In the genomic region with DNA sequence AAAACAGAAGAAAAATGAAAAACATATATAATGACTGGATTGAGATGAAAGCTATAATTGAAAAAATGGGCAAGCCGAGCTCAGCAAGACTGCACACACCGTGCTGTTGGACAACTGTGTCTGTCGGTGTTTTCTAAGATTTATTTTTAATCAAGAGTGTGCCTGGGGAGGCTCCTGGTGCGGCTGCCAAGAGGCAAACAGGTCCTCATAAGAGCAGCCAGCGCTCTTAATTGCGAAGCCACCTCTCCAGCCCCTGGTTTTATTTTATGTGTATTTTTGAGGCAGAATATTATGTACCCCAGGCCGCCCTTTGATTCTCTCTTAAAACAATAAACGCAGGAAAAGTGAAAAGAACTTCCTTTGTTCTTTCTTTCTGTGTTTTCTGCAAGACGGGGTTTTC, we compare ENCODE assay signal across 23 mouse cellular contexts. TPM values are rescaled to one million over a fixed set of nuclear protein-coding genes. Genes with fewer than 3 reads are reported as not detected.
DNase-seq lines count a peak whose midpoint lies in the region; ATAC-seq and TF ChIP-seq lines count a peak whose summit lies in the region.
"Had no signal": no experiment of that assay in that cellular context is flagged by ENCODE, and none has a peak within 500 bp of the region (broad histone marks: within the 10 kb centered on the region; RNA-seq: fewer than 3 reads in every experiment).

No protein-coding gene starts in this region.

- WGBS in embryonic facial prominence, embryonic 13.5 days = 70% methylated on average over 9 of the region's 9 CpGs
- 91% methylated on average over 9 of the region's 9 CpGs for WGBS in embryonic facial prominence, embryonic 10.5 days
- WGBS in heart, embryonic 15.5 days = 46% methylated on average over 9 of the region's 9 CpGs
- 79% methylated on average over 9 of the region's 9 CpGs for WGBS in heart, embryonic 11.5 days (ENCODE audit: insufficient replicate concordance)
- 48% methylated on average over 9 of the region's 9 CpGs for WGBS in lung, postnatal 0 days

- H3K9me3 ChIP-seq in embryonic facial prominence, embryonic 13.5 days = no peaks in the 10 kb centered on the region
- H3K9me3 ChIP-seq in embryonic facial prominence, embryonic 10.5 days = no peaks in the 10 kb centered on the region
- H3K9me3 ChIP-seq in heart, embryonic 15.5 days (replicated peaks) = no peaks in the 10 kb centered on the region
- H3K9me3 ChIP-seq in heart, embryonic 11.5 days (replicated peaks; ENCODE audit: control insufficient read depth, low read length) = no peaks in the 10 kb centered on the region
- H3K9me3 ChIP-seq in lung, postnatal 0 days (ENCODE audit: low read length) = no peaks in the 10 kb centered on the region
- H3K9me3 ChIP-seq: forebrain, embryonic 13.5 days; hindbrain, embryonic 15.5 days; intestine, embryonic 15.5 days; midbrain, embryonic 13.5 days; neural tube, embryonic 12.5 days had no signal

- H3K4me3 ChIP-seq in embryonic facial prominence, embryonic 13.5 days = no peak overlapping the region
- no peak overlapping the region for H3K4me3 ChIP-seq in embryonic facial prominence, embryonic 10.5 days
- H3K4me3 ChIP-seq in heart, embryonic 15.5 days = no peak overlapping the region
- no peak overlapping the region for H3K4me3 ChIP-seq in heart, embryonic 11.5 days (ENCODE audit: low read depth, low read length)
- no peak overlapping the region for H3K4me3 ChIP-seq in lung, postnatal 0 days (ENCODE audit: low read depth, low read length)
- H3K4me3 ChIP-seq: erythroblast, embryonic 14.5 days; forebrain, embryonic 13.5 days; hindbrain, embryonic 15.5 days; intestine, embryonic 15.5 days; midbrain, embryonic 13.5 days; neural tube, embryonic 12.5 days had no signal

- peaks cover 90% of the 10 kb centered on the region for H3K36me3 ChIP-seq in embryonic facial prominence, embryonic 13.5 days
- peaks cover 97% of the 10 kb centered on the region for H3K36me3 ChIP-seq in embryonic facial prominence, embryonic 10.5 days (replicated peaks)
- peaks cover 33% of the 10 kb centered on the region for H3K36me3 ChIP-seq in heart, embryonic 15.5 days
- H3K36me3 ChIP-seq in heart, embryonic 11.5 days (ENCODE audit: control insufficient read depth, insufficient read depth, low read length) = peaks cover 19% of the 10 kb centered on the region
- peaks cover 10% of the 10 kb centered on the region; the same call in 1 of the 2 replicates for H3K36me3 ChIP-seq in lung, postnatal 0 days (ENCODE audit: insufficient read depth, low read length)
- H3K36me3 ChIP-seq: hindbrain, embryonic 15.5 days; midbrain, embryonic 13.5 days; neural tube, embryonic 12.5 days had no signal

- TF ChIP-seq EP300 in lung, postnatal 0 days (IDR thresholded peaks at IDR 0.05) = no peak

- TF ChIP-seq CTCF in lung, postnatal 0 days (IDR thresholded peaks at IDR 0.05) = no peak

- H3K4me2 ChIP-seq in embryonic facial prominence, embryonic 13.5 days = no peak overlapping the region
- no peak overlapping the region for H3K4me2 ChIP-seq in heart, embryonic 15.5 days
- H3K4me2 ChIP-seq in heart, embryonic 11.5 days = no peak overlapping the region
- H3K4me2 ChIP-seq in lung, postnatal 0 days (replicated peaks; ENCODE audit: low read depth, low read length) = no peak overlapping the region
- H3K4me2 ChIP-seq: forebrain, embryonic 13.5 days; hindbrain, embryonic 15.5 days; intestine, embryonic 15.5 days; midbrain, embryonic 13.5 days; neural tube, embryonic 12.5 days had no signal

- H3K27ac ChIP-seq in embryonic facial prominence, embryonic 13.5 days = peak overlapping the region; percentile 19
- no peak overlapping the region for H3K27ac ChIP-seq in embryonic facial prominence, embryonic 10.5 days (replicated peaks)
- peak overlapping the region; percentile 36 for H3K27ac ChIP-seq in heart, embryonic 15.5 days
- H3K27ac ChIP-seq in heart, embryonic 11.5 days (ENCODE audit: low read depth, low read length) = no peak overlapping the region
- peak overlapping the region; percentile 91 for H3K27ac ChIP-seq in lung, postnatal 0 days (ENCODE audit: low read length)
- H3K27ac ChIP-seq: forebrain, embryonic 13.5 days; hindbrain, embryonic 15.5 days; intestine, embryonic 15.5 days; midbrain, embryonic 13.5 days; neural tube, embryonic 12.5 days had no signal

- H3K9ac ChIP-seq in embryonic facial prominence, embryonic 13.5 days = no peak overlapping the region
- H3K9ac ChIP-seq in heart, embryonic 15.5 days = no peak overlapping the region
- H3K9ac ChIP-seq in heart, embryonic 11.5 days (ENCODE audit: low read depth, low read length) = no peak overlapping the region
- no peak overlapping the region for H3K9ac ChIP-seq in lung, postnatal 0 days (replicated peaks; ENCODE audit: low read depth)
- H3K9ac ChIP-seq: forebrain, embryonic 13.5 days; hindbrain, embryonic 15.5 days; intestine, embryonic 15.5 days; liver, postnatal 0 days; midbrain, embryonic 13.5 days; neural tube, embryonic 12.5 days had no signal

- DNase-seq in embryonic facial prominence, embryonic 10.5 days (ENCODE audit: low spot score) = no peak
- DNase-seq in lung, postnatal 0 days (ENCODE audit: low spot score) = no peak
- DNase-seq in lung, postnatal 36 days = no peak
- no peak for DNase-seq in cerebellum, adult 9-10 months
- no peak for DNase-seq in c-Kit-positive CD71-positive TER-119-positive erythroid progenitor cells, embryonic 14.5 days (ENCODE audit: low spot score)
- DNase-seq: cerebellum, adult 11-12 months; cerebellum, postnatal 25 days; gastrocnemius, postnatal 10 days; kidney, adult 9 months; layer of hippocampus, postnatal 36 days; liver, postnatal 0 days; right cerebral cortex, postnatal 4 days had no signal

- ATAC-seq in embryonic facial prominence, embryonic 13.5 days (ENCODE audit: insufficient number of reproducible peaks, insufficient read depth, low FRiP score, low TSS enrichment, low read depth) = no peak
- ATAC-seq in heart, embryonic 15.5 days (replicated peaks; ENCODE audit: insufficient number of reproducible peaks, insufficient read depth, low FRiP score, low read depth) = no peak
- no peak for ATAC-seq in heart, embryonic 11.5 days (replicated peaks; ENCODE audit: insufficient number of reproducible peaks, low FRiP score, low TSS enrichment)
- ATAC-seq in lung, postnatal 0 days = no peak
- ATAC-seq: forebrain, embryonic 13.5 days; intestine, embryonic 15.5 days; liver, postnatal 0 days; midbrain, embryonic 13.5 days had no signal

- H3K27me3 ChIP-seq in embryonic facial prominence, embryonic 13.5 days = no peaks in the 10 kb centered on the region
- H3K27me3 ChIP-seq in embryonic facial prominence, embryonic 10.5 days (replicated peaks; ENCODE audit: low read depth, poor library complexity, severe bottlenecking) = no peaks in the 10 kb centered on the region
- no peaks in the 10 kb centered on the region for H3K27me3 ChIP-seq in heart, embryonic 15.5 days
- no peaks in the 10 kb centered on the region for H3K27me3 ChIP-seq in heart, embryonic 11.5 days (ENCODE audit: control insufficient read depth, insufficient read depth, low read length)
- no peaks in the 10 kb centered on the region for H3K27me3 ChIP-seq in lung, postnatal 0 days (replicated peaks; ENCODE audit: insufficient read depth, low read length)
- H3K27me3 ChIP-seq: forebrain, embryonic 13.5 days; hindbrain, embryonic 15.5 days; intestine, embryonic 15.5 days; midbrain, embryonic 13.5 days; neural tube, embryonic 12.5 days had no signal

- peaks cover 37% of the 10 kb centered on the region for H3K4me1 ChIP-seq in embryonic facial prominence, embryonic 13.5 days
- peaks cover 14% of the 10 kb centered on the region for H3K4me1 ChIP-seq in embryonic facial prominence, embryonic 10.5 days
- H3K4me1 ChIP-seq in heart, embryonic 15.5 days (replicated peaks) = peaks cover 54% of the 10 kb centered on the region
- peaks cover 19% of the 10 kb centered on the region for H3K4me1 ChIP-seq in heart, embryonic 11.5 days (ENCODE audit: control insufficient read depth, insufficient read depth, low read length)
- H3K4me1 ChIP-seq in lung, postnatal 0 days (ENCODE audit: insufficient read depth, low read depth, low read length) = peaks cover 21% of the 10 kb centered on the region; the same call in 1 of the 2 replicates

RNA-seq across cellular contexts. Expression of gene Kank2, which starts 10.3 kb away (rescaled TPM):
- 20.8 and 22.6 TPM in 2 replicates for polyA plus RNA-seq in embryonic facial prominence, embryonic 13.5 days (2015; fragmentation: Nextera tagmentation; extraction: Ambion mirVana)
- polyA plus RNA-seq in embryonic facial prominence, embryonic 10.5 days (2016; fragmentation: Nextera tagmentation; extraction: Ambion mirVana) = 15.3 and 17.8 TPM in 2 replicates
- polyA plus RNA-seq in heart, embryonic 15.5 days (2015; fragmentation: Nextera tagmentation; extraction: Ambion mirVana) = 20.0 and 26.3 TPM in 2 replicates
- polyA plus RNA-seq in heart, embryonic 11.5 days (2014; fragmentation: Nextera tagmentation; extraction: Ambion mirVana) = 8.9 and 9.0 TPM in 2 replicates
- polyA plus RNA-seq in lung, postnatal 0 days (2015; fragmentation: Nextera tagmentation; extraction: Ambion mirVana) = 23.3 and 24.0 TPM in 2 replicates

RNA-seq across cellular contexts. Expression of gene Spc24, which starts 28.1 kb away (rescaled TPM):
- polyA plus RNA-seq in embryonic facial prominence, embryonic 13.5 days (2015; fragmentation: Nextera tagmentation; extraction: Ambion mirVana) = 105 and 111 TPM in 2 replicates
- 187 TPM in 2 replicates for polyA plus RNA-seq in embryonic facial prominence, embryonic 10.5 days (2016; fragmentation: Nextera tagmentation; extraction: Ambion mirVana)
- polyA plus RNA-seq in heart, embryonic 15.5 days (2015; fragmentation: Nextera tagmentation; extraction: Ambion mirVana) = 69.6 and 88.1 TPM in 2 replicates
- polyA plus RNA-seq in heart, embryonic 11.5 days (2014; fragmentation: Nextera tagmentation; extraction: Ambion mirVana) = 90.5 and 103 TPM in 2 replicates
- polyA plus RNA-seq in lung, postnatal 0 days (2015; fragmentation: Nextera tagmentation; extraction: Ambion mirVana) = 13.4 and 15.7 TPM in 2 replicates

RNA-seq across cellular contexts. Expression of gene Angptl8, which starts 47.1 kb away (rescaled TPM):
- polyA plus RNA-seq in embryonic facial prominence, embryonic 13.5 days (2015; fragmentation: Nextera tagmentation; extraction: Ambion mirVana) = 0.74 and 1.1 TPM in 2 replicates
- 0.48 and 0.52 TPM in 2 replicates for polyA plus RNA-seq in embryonic facial prominence, embryonic 10.5 days (2016; fragmentation: Nextera tagmentation; extraction: Ambion mirVana)
- 1.2 and 2.1 TPM in 2 replicates for polyA plus RNA-seq in heart, embryonic 15.5 days (2015; fragmentation: Nextera tagmentation; extraction: Ambion mirVana)
- polyA plus RNA-seq in heart, embryonic 11.5 days (2014; fragmentation: Nextera tagmentation; extraction: Ambion mirVana) = 1.1 and 1.9 TPM in 2 replicates
- polyA plus RNA-seq in lung, postnatal 0 days (2015; fragmentation: Nextera tagmentation; extraction: Ambion mirVana) = 6.2 and 7.4 TPM in 2 replicates
- polyA plus RNA-seq: brain, embryonic 14.5 days; forebrain, embryonic 13.5 days; frontal cortex, adult 2 months had no signal

Comparison
In these comparisons a context has a peak if more than half of its experiments do, and no peak if none do; other contexts are left out.
1. H3K27ac ChIP-seq: peak in embryonic facial prominence, embryonic 13.5 days (single experiment), heart, embryonic 15.5 days (single experiment) and lung, postnatal 0 days (single experiment); none in embryonic facial prominence, embryonic 10.5 days (single experiment) and heart, embryonic 11.5 days (single experiment).